Comparison of ENCODE assay signal across 8 mouse cellular contexts in the genomic region with DNA sequence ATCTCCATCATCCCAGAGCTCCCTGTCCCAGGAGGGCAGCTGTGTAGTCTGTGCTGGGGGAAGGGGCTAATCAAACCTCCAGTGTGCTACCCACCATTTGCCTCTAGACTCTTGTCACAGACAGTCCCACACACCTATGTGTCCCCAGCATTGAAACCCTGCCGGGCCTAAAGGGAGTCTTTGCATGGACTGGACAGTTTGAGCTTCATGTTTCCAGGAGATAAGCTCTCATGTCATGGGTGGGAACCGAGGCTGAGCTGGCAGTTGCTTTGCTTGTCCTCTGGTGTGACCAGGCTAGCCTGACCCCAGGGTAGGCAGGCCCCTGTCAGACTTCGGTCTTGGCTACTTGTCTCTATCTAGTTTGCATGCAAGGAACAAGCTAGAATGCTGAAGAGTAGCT.
A peak's percentile ranks its signal among the peaks of the same experiment; 100 is the strongest.
DNase-seq lines count a peak whose midpoint lies in the region; ATAC-seq and TF ChIP-seq lines count a peak whose summit lies in the region.
"Had no signal": no experiment of that assay in that cellular context is flagged by ENCODE, and none has a peak within 500 bp of the region (broad histone marks: within the 10 kb centered on the region; RNA-seq: fewer than 3 reads in every experiment).

No protein-coding gene starts in this region.

- no peaks in the 10 kb centered on the region for H3K9me3 ChIP-seq in lung, embryonic 14.5 days (ENCODE audit: low read depth, low read length)
- no peaks in the 10 kb centered on the region for H3K9me3 ChIP-seq in embryonic facial prominence, embryonic 10.5 days
- no peaks in the 10 kb centered on the region for H3K9me3 ChIP-seq in intestine, embryonic 14.5 days (ENCODE audit: control insufficient read depth, low read length)

- peak overlapping the region; percentile 51 for H3K27ac ChIP-seq in lung, embryonic 14.5 days (ENCODE audit: low read depth)
- peak overlapping the region; percentile 71 for H3K27ac ChIP-seq in embryonic facial prominence, embryonic 10.5 days (replicated peaks)
- peak overlapping the region; percentile 34; the same call in 1 of the 2 replicates for H3K27ac ChIP-seq in intestine, embryonic 14.5 days (ENCODE audit: low read depth)

- TF ChIP-seq CTCF in lung, embryonic 14.5 days (IDR thresholded peaks at IDR 0.05; ENCODE audit: low read depth), result no peak

- no peak for DNase-seq in lung, embryonic 14.5 days
- no peak for DNase-seq in lung, postnatal 14 days
- no peak for DNase-seq in embryonic facial prominence, embryonic 10.5 days (ENCODE audit: low spot score)
- DNase-seq in intestine, embryonic 14.5 days (ENCODE audit: low spot score), result no peak
- peak; percentile 68 to 70 for DNase-seq in spleen, postnatal 10 days (ENCODE audit: low spot score in 2 of 2)
- no peak for DNase-seq in gastrocnemius, postnatal 14 days
- no peak for DNase-seq in adrenal gland, adult 2 months
- DNase-seq: cerebellum, adult 18-20 months had no signal

- ATAC-seq in lung, embryonic 14.5 days (ENCODE audit: insufficient read depth), result peak; percentile 12; the same call in 1 of the 2 replicates
- ATAC-seq in intestine, embryonic 14.5 days (replicated peaks; ENCODE audit: low FRiP score, low TSS enrichment, low read depth), result no peak

- no peak overlapping the region for H3K4me2 ChIP-seq in lung, embryonic 14.5 days
- H3K4me2 ChIP-seq in intestine, embryonic 14.5 days (ENCODE audit: low read length), result no peak overlapping the region

- peaks cover 30% of the 10 kb centered on the region for H3K4me1 ChIP-seq in lung, embryonic 14.5 days (ENCODE audit: insufficient read depth)
- H3K4me1 ChIP-seq in embryonic facial prominence, embryonic 10.5 days, result peaks cover 58% of the 10 kb centered on the region
- peaks cover 44% of the 10 kb centered on the region for H3K4me1 ChIP-seq in intestine, embryonic 14.5 days (replicated peaks; ENCODE audit: control insufficient read depth, insufficient read depth, low read length)

- H3K4me3 ChIP-seq in lung, embryonic 14.5 days (ENCODE audit: low read depth, low read length), result no peak overlapping the region
- no peak overlapping the region for H3K4me3 ChIP-seq in embryonic facial prominence, embryonic 10.5 days
- no peak overlapping the region for H3K4me3 ChIP-seq in intestine, embryonic 14.5 days (ENCODE audit: low read depth, low read length)

- H3K36me3 ChIP-seq in lung, embryonic 14.5 days (ENCODE audit: insufficient read depth), result peaks cover 5% of the 10 kb centered on the region; the same call in 1 of the 2 replicates
- peaks cover 22% of the 10 kb centered on the region for H3K36me3 ChIP-seq in embryonic facial prominence, embryonic 10.5 days (replicated peaks)
- peaks cover 5% of the 10 kb centered on the region; the same call in 1 of the 2 replicates for H3K36me3 ChIP-seq in intestine, embryonic 14.5 days (ENCODE audit: control insufficient read depth, insufficient read depth, low read length)

- WGBS in lung, embryonic 14.5 days, result 49% methylated on average over 3 of the region's 3 CpGs
- WGBS in embryonic facial prominence, embryonic 10.5 days, result 48% methylated on average over 3 of the region's 3 CpGs
- 57% methylated on average over 3 of the region's 3 CpGs for WGBS in intestine, embryonic 14.5 days

- H3K27me3 ChIP-seq in lung, embryonic 14.5 days (ENCODE audit: insufficient read depth, low read length), result no peaks in the 10 kb centered on the region
- no peaks in the 10 kb centered on the region for H3K27me3 ChIP-seq in embryonic facial prominence, embryonic 10.5 days (replicated peaks; ENCODE audit: low read depth, poor library complexity, severe bottlenecking)
- no peaks in the 10 kb centered on the region for H3K27me3 ChIP-seq in intestine, embryonic 14.5 days (replicated peaks; ENCODE audit: control insufficient read depth, insufficient read depth, low read length)

- no peak overlapping the region for H3K9ac ChIP-seq in lung, embryonic 14.5 days
- H3K9ac ChIP-seq in intestine, embryonic 14.5 days (ENCODE audit: low read length), result no peak overlapping the region

- intact Hi-C loops in gastrocnemius, postnatal 14 days (cut with DNase I; ENCODE audit: low total_unique reads), result loop anchor here (10.0 kb wide), 1 partner anchor 101 kb away; no protein-coding TSS in a partner anchor

Comparison
In these comparisons a context has a peak if more than half of its experiments do, and no peak if none do; other contexts are left out.
1. DNase-seq: peak in spleen, postnatal 10 days (2 of 2); none in lung, embryonic 14.5 days (single experiment), lung, postnatal 14 days (single experiment), embryonic facial prominence, embryonic 10.5 days (single experiment), intestine, embryonic 14.5 days (single experiment), gastrocnemius, postnatal 14 days (single experiment) and adrenal gland, adult 2 months (single experiment).
2. Peak in every context shown above with its lines, with median percentiles within 50 percentile points of each other: H3K27ac ChIP-seq.